10 mouse cellular contexts compared by ENCODE assay signal in genomic region chr15:11742346-11742729, GRCm38 (mm10).
DNase-seq lines count a peak whose midpoint lies in the region; ATAC-seq lines count a peak whose summit lies in the region.
"Had no signal": no experiment of that assay in that cellular context is flagged by ENCODE, and none has a peak within 500 bp of the region (broad histone marks: within the 10 kb centered on the region; RNA-seq: fewer than 3 reads in every experiment).

No protein-coding gene starts in this region.

- H3K36me3 ChIP-seq in lung, embryonic 15.5 days, result no peaks in the 10 kb centered on the region
- H3K36me3 ChIP-seq in forebrain, embryonic 16.5 days (ENCODE audit: control insufficient read depth, insufficient read depth), result no peaks in the 10 kb centered on the region
- H3K36me3 ChIP-seq in limb, embryonic 13.5 days, result no peaks in the 10 kb centered on the region
- no peaks in the 10 kb centered on the region for H3K36me3 ChIP-seq in neural tube, embryonic 12.5 days

- no peaks in the 10 kb centered on the region for H3K27me3 ChIP-seq in lung, embryonic 15.5 days
- no peaks in the 10 kb centered on the region for H3K27me3 ChIP-seq in forebrain, embryonic 16.5 days (replicated peaks; ENCODE audit: control insufficient read depth, insufficient read depth, low read length)
- peaks cover 35% of the 10 kb centered on the region for H3K27me3 ChIP-seq in limb, embryonic 13.5 days
- no peaks in the 10 kb centered on the region for H3K27me3 ChIP-seq in neural tube, embryonic 12.5 days (replicated peaks)

- no peaks in the 10 kb centered on the region for H3K9me3 ChIP-seq in lung, embryonic 15.5 days
- no peaks in the 10 kb centered on the region for H3K9me3 ChIP-seq in forebrain, embryonic 16.5 days (ENCODE audit: control insufficient read depth, low read length)
- H3K9me3 ChIP-seq in limb, embryonic 13.5 days, result no peaks in the 10 kb centered on the region
- no peaks in the 10 kb centered on the region for H3K9me3 ChIP-seq in neural tube, embryonic 12.5 days

- no peak overlapping the region for H3K4me3 ChIP-seq in lung, embryonic 15.5 days
- H3K4me3 ChIP-seq in forebrain, embryonic 16.5 days (replicated peaks; ENCODE audit: low read length), result no peak overlapping the region
- 0 out of 2 replicates have a peak overlapping the region, but pooled peaks have one; percentile 5 for H3K4me3 ChIP-seq in limb, embryonic 13.5 days
- no peak overlapping the region for H3K4me3 ChIP-seq in neural tube, embryonic 12.5 days

- peak overlapping the region; percentile 53; the same call in 1 of the 2 replicates for H3K27ac ChIP-seq in lung, embryonic 15.5 days
- H3K27ac ChIP-seq in forebrain, embryonic 16.5 days (ENCODE audit: low read length), result no peak overlapping the region
- no peak overlapping the region for H3K27ac ChIP-seq in limb, embryonic 13.5 days
- no peak overlapping the region for H3K27ac ChIP-seq in neural tube, embryonic 12.5 days

- 0 out of 2 replicates have a peak, but pooled peaks have one; percentile 16 for ATAC-seq in lung, embryonic 15.5 days (ENCODE audit: borderline replicate concordance, extremely low read depth, low FRiP score, low TSS enrichment)
- ATAC-seq in forebrain, embryonic 16.5 days, result peak; percentile 43
- ATAC-seq in limb, embryonic 13.5 days (ENCODE audit: low FRiP score, low read depth), result 0 out of 2 replicates have a peak, but pooled peaks have one; percentile 32
- ATAC-seq in neural tube, embryonic 12.5 days (ENCODE audit: low FRiP score, low read depth), result peak; percentile 79

- intact Hi-C loops in left cerebral cortex, postnatal 10 days (cut with DNase I), result no loop called here

- H3K4me1 ChIP-seq in lung, embryonic 15.5 days, result peaks cover 34% of the 10 kb centered on the region
- 0 out of 2 replicates have a peak, but pooled peaks cover 9% of the 10 kb centered on the region for H3K4me1 ChIP-seq in forebrain, embryonic 16.5 days (replicated peaks; ENCODE audit: control insufficient read depth, insufficient read depth, low read length)
- H3K4me1 ChIP-seq in limb, embryonic 13.5 days, result peaks cover 13% of the 10 kb centered on the region
- H3K4me1 ChIP-seq in neural tube, embryonic 12.5 days, result peaks cover 13% of the 10 kb centered on the region

- no peak overlapping the region for H3K9ac ChIP-seq in lung, embryonic 15.5 days
- H3K9ac ChIP-seq in forebrain, embryonic 16.5 days (replicated peaks; ENCODE audit: low read depth, low read length), result no peak overlapping the region
- H3K9ac ChIP-seq in limb, embryonic 13.5 days, result no peak overlapping the region
- H3K9ac ChIP-seq in neural tube, embryonic 12.5 days, result no peak overlapping the region

- no peak for DNase-seq in lung, postnatal 25 days (ENCODE audit: low spot score)
- DNase-seq in thymus, postnatal 4 days, result no peak
- DNase-seq in spleen, adult 18-20 months, result no peak
- no peak for DNase-seq in left cerebral cortex, postnatal 10 days (ENCODE audit: extremely low spot score in 1 of 2, low spot score in 2 of 2)
- DNase-seq: adrenal gland, postnatal 25 days; cerebellum, postnatal 25 days had no signal

- WGBS in lung, embryonic 15.5 days, result 23% methylated on average over 6 of the region's 6 CpGs
- WGBS in forebrain, embryonic 16.5 days, result 5% methylated on average over 6 of the region's 6 CpGs
- WGBS in limb, embryonic 13.5 days, result 15% methylated on average over 6 of the region's 6 CpGs
- WGBS in neural tube, embryonic 12.5 days, result 12% methylated on average over 6 of the region's 6 CpGs

- H3K4me2 ChIP-seq in lung, embryonic 15.5 days, result no peak overlapping the region
- peak overlapping the region; percentile 39; the same call in 1 of the 2 replicates for H3K4me2 ChIP-seq in forebrain, embryonic 16.5 days (ENCODE audit: low read length)
- H3K4me2 ChIP-seq in limb, embryonic 13.5 days (replicated peaks), result peak overlapping the region; percentile 45
- H3K4me2 ChIP-seq in neural tube, embryonic 12.5 days (replicated peaks), result peak overlapping the region; percentile 48

Comparison
In these comparisons a context has a peak if more than half of its experiments do, and no peak if none do; other contexts are left out.
1. ATAC-seq: peak in every context shown above with its lines; median percentile 79 in neural tube, embryonic 12.5 days; 43 in forebrain, embryonic 16.5 days; 32 in limb, embryonic 13.5 days; 16 in lung, embryonic 15.5 days.